Mouse (Mus musculus): Measurements from ENCODE around the gene Galnt14. TPM values are rescaled to one million over a fixed set of nuclear protein-coding genes. Genes with fewer than 3 reads are reported as not detected.

The Galnt14 gene
- polyA plus RNA-seq, 1 experiment from 2014 or later: 0.30 TPM

DNA sequence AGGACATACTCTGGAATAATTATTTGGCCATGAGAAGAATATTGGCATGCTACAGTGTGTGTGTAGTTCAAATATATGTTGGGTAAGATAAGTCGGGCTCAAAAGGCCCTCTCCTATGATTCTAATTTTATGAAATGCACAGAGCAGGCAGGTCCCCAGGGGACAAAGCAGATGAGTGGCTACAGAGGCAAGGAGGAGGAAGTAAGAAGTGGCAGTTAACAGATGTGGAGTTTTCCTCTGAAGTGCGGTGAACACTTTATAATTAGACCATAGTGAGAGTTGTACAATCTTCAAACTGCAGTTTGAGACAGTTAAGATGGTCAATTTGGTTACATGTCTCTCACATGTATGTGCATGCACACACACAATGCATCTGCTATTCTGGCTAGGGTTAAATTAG lies 178.4 kb downstream of the Galnt14 start:
- Histone ChIP-seq H3K27ac (ENCODE audit: low read depth, low read length) (no peak overlapping the region), H3K4me1 (replicated peaks; ENCODE audit: control insufficient read depth, insufficient read depth, low read length) (no peaks in the 10 kb centered on the region), H3K9ac (ENCODE audit: low read depth, low read length) (no peak overlapping the region), H3K27me3 (replicated peaks; ENCODE audit: control insufficient read depth, insufficient read depth, low read length) (no peaks in the 10 kb centered on the region), H3K4me2 (replicated peaks; ENCODE audit: low read depth) (no peak overlapping the region), H3K4me3 (ENCODE audit: low read depth, low read length) (no peak overlapping the region), H3K36me3 (ENCODE audit: control insufficient read depth, insufficient read depth) (no peaks in the 10 kb centered on the region), H3K9me3 (ENCODE audit: control insufficient read depth) (no peaks in the 10 kb centered on the region)
- no peak for TF ChIP-seq CTCF (IDR thresholded peaks at IDR 0.05; ENCODE audit: low read depth)
- WGBS: 79% methylated on average over 2 of the region's 2 CpGs
- no peak for ATAC-seq

DNA sequence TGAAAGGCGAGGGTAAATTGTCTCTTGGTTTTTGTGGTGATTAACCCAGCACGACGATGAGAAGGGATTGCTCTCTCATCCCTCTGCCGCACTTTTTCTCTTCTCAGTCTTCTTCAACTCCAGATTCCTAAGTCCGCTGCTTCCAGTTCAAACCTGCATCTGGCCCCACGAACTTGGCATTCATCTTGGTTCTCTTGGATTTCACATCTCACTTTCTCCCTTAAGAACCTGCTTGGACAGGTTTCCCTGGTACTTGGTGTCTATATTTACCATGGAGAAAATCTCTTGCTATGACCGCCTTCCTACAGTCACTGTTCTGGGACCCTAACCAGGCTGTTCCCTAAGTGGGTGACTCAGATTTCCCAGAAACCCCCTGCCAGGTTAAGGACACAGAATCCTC lies 188.1 kb downstream of the Galnt14 start:
- WGBS: 89% methylated on average over 7 of the region's 7 CpGs
- H3K4me1 ChIP-seq (replicated peaks; ENCODE audit: control insufficient read depth, insufficient read depth, low read length): no peaks in the 10 kb centered on the region
- no peak for ATAC-seq
- H3K27me3 ChIP-seq (replicated peaks; ENCODE audit: control insufficient read depth, insufficient read depth, low read length): no peaks in the 10 kb centered on the region
- TF ChIP-seq CTCF (IDR thresholded peaks at IDR 0.05; ENCODE audit: low read depth): no peak
- no peak overlapping the region for H3K9ac ChIP-seq (ENCODE audit: low read depth, low read length)
- no peaks in the 10 kb centered on the region for H3K9me3 ChIP-seq (ENCODE audit: control insufficient read depth)
- H3K36me3 ChIP-seq (ENCODE audit: control insufficient read depth, insufficient read depth): no peaks in the 10 kb centered on the region
- H3K27ac ChIP-seq (ENCODE audit: low read depth, low read length): no peak overlapping the region
- H3K4me3 ChIP-seq (ENCODE audit: low read depth, low read length): no peak overlapping the region
- H3K4me2 ChIP-seq (replicated peaks; ENCODE audit: low read depth): no peak overlapping the region

DNA sequence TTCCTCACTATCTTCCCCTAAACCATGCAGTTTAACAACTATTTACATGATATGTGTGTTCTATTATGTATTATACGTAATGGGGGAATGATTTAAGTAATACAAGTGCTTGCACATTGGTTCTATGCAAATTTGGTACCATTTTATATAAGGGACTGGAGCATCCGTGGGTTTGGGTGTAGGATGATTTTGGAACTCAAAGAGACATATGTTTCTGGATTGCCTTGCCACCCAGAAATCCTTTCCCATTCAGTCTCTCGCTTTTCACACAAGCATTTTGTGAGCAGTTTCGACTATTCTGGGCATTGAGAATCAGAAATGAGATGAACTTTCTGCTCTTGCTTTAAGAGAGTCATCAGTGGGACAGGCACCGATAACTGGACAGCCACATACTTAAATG lies 190.9 kb downstream of the Galnt14 start:
- 82% methylated on average over 5 of the region's 5 CpGs for WGBS
- H3K9me3 ChIP-seq (ENCODE audit: control insufficient read depth): no peaks in the 10 kb centered on the region
- no peak overlapping the region for H3K27ac ChIP-seq (ENCODE audit: low read depth, low read length)
- no peak overlapping the region for H3K9ac ChIP-seq (ENCODE audit: low read depth, low read length)
- H3K4me2 ChIP-seq (replicated peaks; ENCODE audit: low read depth): no peak overlapping the region
- H3K36me3 ChIP-seq (ENCODE audit: control insufficient read depth, insufficient read depth): no peaks in the 10 kb centered on the region
- no peaks in the 10 kb centered on the region for H3K27me3 ChIP-seq (replicated peaks; ENCODE audit: control insufficient read depth, insufficient read depth, low read length)
- ATAC-seq: no peak
- H3K4me3 ChIP-seq (ENCODE audit: low read depth, low read length): no peak overlapping the region
- no peak for TF ChIP-seq CTCF (IDR thresholded peaks at IDR 0.05; ENCODE audit: low read depth)
- no peaks in the 10 kb centered on the region for H3K4me1 ChIP-seq (replicated peaks; ENCODE audit: control insufficient read depth, insufficient read depth, low read length)

DNA sequence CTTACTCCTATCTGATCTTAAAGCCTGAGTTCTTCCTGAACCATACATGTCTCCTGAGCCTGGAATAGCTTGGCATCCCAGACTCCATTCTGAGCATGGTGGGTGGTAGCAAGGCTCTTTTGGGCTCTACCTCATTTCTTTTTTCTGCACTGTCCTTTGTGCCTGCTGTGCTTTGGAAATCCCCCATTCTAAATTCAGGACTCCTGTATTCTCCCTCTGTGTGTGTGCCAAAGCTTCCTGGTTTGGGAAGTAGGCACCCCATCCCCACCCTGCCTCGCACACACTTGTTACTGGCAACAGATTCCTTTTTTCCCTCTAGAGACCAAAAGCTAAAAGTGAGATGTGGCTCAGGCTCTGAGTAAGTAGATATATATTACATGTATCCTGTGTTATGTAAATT lies 191.9 kb downstream of the Galnt14 start:
- H3K27ac ChIP-seq (ENCODE audit: low read depth, low read length): no peak overlapping the region
- no peaks in the 10 kb centered on the region for H3K36me3 ChIP-seq (ENCODE audit: control insufficient read depth, insufficient read depth)
- WGBS: 81% methylated on average over 1 of the region's 1 CpGs
- H3K4me2 ChIP-seq (replicated peaks; ENCODE audit: low read depth): no peak overlapping the region
- TF ChIP-seq CTCF (IDR thresholded peaks at IDR 0.05; ENCODE audit: low read depth): no peak
- no peak for ATAC-seq
- H3K9me3 ChIP-seq (ENCODE audit: control insufficient read depth): no peaks in the 10 kb centered on the region
- H3K9ac ChIP-seq (ENCODE audit: low read depth, low read length): no peak overlapping the region
- H3K4me1 ChIP-seq (replicated peaks; ENCODE audit: control insufficient read depth, insufficient read depth, low read length): no peaks in the 10 kb centered on the region
- no peak overlapping the region for H3K4me3 ChIP-seq (ENCODE audit: low read depth, low read length)
- H3K27me3 ChIP-seq (replicated peaks; ENCODE audit: control insufficient read depth, insufficient read depth, low read length): no peaks in the 10 kb centered on the region

DNA sequence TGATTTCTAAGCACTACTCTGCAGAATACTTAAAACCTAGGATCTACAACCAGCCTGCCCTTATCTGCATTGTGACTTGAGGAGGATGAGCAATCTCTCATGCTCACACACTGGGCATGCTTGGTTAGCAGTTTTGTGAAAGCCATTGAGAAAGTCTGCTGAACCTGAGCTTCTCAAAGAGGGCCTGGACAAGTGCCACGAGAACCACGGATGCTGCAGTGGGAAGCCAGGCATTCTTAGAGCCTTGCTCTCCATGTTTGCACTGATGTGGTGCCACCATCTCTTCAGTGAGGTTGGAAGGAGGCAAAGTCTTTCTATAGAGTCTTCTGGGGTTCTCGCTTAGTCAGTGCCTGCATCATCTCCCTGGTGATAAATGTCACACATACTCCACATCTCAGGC lies 194.7 kb downstream of the Galnt14 start:
- Histone ChIP-seq H3K36me3 (ENCODE audit: control insufficient read depth, insufficient read depth) (no peaks in the 10 kb centered on the region), H3K27me3 (replicated peaks; ENCODE audit: control insufficient read depth, insufficient read depth, low read length) (no peaks in the 10 kb centered on the region), H3K4me1 (replicated peaks; ENCODE audit: control insufficient read depth, insufficient read depth, low read length) (no peaks in the 10 kb centered on the region), H3K4me2 (replicated peaks; ENCODE audit: low read depth) (no peak overlapping the region), H3K9ac (ENCODE audit: low read depth, low read length) (no peak overlapping the region), H3K4me3 (ENCODE audit: low read depth, low read length) (no peak overlapping the region), H3K9me3 (ENCODE audit: control insufficient read depth) (no peaks in the 10 kb centered on the region), H3K27ac (ENCODE audit: low read depth, low read length) (no peak overlapping the region)
- 90% methylated on average over 3 of the region's 3 CpGs for WGBS
- no peak for TF ChIP-seq CTCF (IDR thresholded peaks at IDR 0.05; ENCODE audit: low read depth)
- ATAC-seq: no peak

DNA sequence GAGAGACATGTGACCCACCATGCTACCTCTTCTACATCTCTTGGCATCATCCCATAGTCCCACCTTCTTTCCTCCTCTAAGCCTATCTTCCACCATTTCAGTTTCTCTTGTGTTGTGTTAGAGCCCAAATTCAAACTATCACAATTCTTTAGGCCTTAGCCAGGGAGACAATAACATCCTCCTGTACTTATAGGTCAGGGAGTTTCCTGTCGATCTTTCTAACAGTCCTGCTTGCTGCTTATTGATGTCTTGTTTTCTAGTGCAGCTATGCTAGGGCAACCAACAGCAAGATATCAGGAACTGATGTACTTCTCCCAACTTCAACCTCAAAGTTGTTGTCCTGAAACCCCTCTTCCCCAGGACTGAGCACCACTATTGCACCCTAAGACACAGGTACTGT lies 195.4 kb downstream of the Galnt14 start:
- no peaks in the 10 kb centered on the region for H3K36me3 ChIP-seq (ENCODE audit: control insufficient read depth, insufficient read depth)
- no peak for TF ChIP-seq CTCF (IDR thresholded peaks at IDR 0.05; ENCODE audit: low read depth)
- H3K27me3 ChIP-seq (replicated peaks; ENCODE audit: control insufficient read depth, insufficient read depth, low read length): no peaks in the 10 kb centered on the region
- no peak overlapping the region for H3K9ac ChIP-seq (ENCODE audit: low read depth, low read length)
- H3K9me3 ChIP-seq (ENCODE audit: control insufficient read depth): no peaks in the 10 kb centered on the region
- H3K4me3 ChIP-seq (ENCODE audit: low read depth, low read length): no peak overlapping the region
- H3K4me2 ChIP-seq (replicated peaks; ENCODE audit: low read depth): no peak overlapping the region
- 90% methylated on average over 1 of the region's 1 CpGs for WGBS
- H3K27ac ChIP-seq (ENCODE audit: low read depth, low read length): no peak overlapping the region
- no peak for ATAC-seq
- no peaks in the 10 kb centered on the region for H3K4me1 ChIP-seq (replicated peaks; ENCODE audit: control insufficient read depth, insufficient read depth, low read length)

DNA sequence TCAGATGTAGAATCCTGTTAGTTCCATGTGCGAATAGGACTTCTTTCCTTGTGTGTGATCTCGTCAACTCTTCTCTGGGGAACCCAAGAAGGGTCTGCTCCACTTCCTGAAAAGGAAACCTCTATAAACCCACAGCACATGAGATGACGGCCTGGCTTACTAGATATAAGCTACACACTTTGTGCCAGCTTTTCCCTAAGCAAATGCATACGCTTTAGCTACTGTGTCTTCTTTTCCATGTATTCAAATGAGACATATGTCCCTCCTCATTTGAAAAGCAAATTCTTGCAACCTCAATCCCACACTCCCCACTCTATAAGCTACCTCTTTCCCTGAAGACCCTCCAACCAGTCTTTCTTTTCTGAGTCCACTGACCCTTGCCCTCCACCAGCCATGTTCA lies 196.0 kb downstream of the Galnt14 start:
- Histone ChIP-seq H3K4me3 (ENCODE audit: low read depth, low read length) (no peak overlapping the region), H3K4me2 (replicated peaks; ENCODE audit: low read depth) (no peak overlapping the region), H3K9ac (ENCODE audit: low read depth, low read length) (no peak overlapping the region), H3K27ac (ENCODE audit: low read depth, low read length) (no peak overlapping the region), H3K4me1 (replicated peaks; ENCODE audit: control insufficient read depth, insufficient read depth, low read length) (no peaks in the 10 kb centered on the region), H3K9me3 (ENCODE audit: control insufficient read depth) (no peaks in the 10 kb centered on the region), H3K27me3 (replicated peaks; ENCODE audit: control insufficient read depth, insufficient read depth, low read length) (no peaks in the 10 kb centered on the region), H3K36me3 (ENCODE audit: control insufficient read depth, insufficient read depth) (no peaks in the 10 kb centered on the region)
- no peak for TF ChIP-seq CTCF (IDR thresholded peaks at IDR 0.05; ENCODE audit: low read depth)
- WGBS: 81% methylated on average over 4 of the region's 4 CpGs
- ATAC-seq: no peak

All from intestine, postnatal 0 days (tissue).